Mouse (Mus musculus): ENCODE data around the gene Morn5. TPM values are rescaled to one million over a fixed set of nuclear protein-coding genes. Genes with fewer than 3 reads are reported as not detected.

The Morn5 gene
- total and polyA plus RNA-seq, 2 experiments from 2014 or later, result 1.0 to 4.4 TPM

DNA sequence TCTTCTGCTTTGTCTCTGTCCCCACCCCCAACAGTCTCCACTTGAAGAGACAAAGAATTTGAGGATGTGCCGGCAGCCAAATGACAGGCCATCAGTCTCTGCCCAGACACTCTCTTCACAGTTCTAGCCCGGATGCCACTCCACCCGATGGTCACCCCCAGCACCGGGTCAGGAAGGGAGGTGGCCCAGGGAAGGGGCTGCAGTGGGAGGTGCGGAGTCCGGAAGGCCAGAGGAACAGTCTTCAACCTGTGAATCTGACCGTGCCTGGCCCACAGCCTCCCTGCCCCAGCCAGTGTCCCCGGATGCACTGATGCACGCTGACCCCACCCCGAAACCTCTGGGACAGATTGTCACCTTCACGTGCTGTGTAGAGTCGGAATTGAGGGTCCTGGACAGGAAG, 36.2 kb upstream of the Morn5 start:
- ATAC-seq (no peak), DNase-seq (no peak)
- Histone ChIP-seq H3K4me2 (ENCODE audit: low read depth) (no peak overlapping the region), H3K4me1 (ENCODE audit: insufficient read depth) (0 out of 2 replicates have a peak, but pooled peaks cover 7% of the 10 kb centered on the region), H3K27ac (ENCODE audit: low read depth, low read length) (no peak overlapping the region), H3K9me3 (ENCODE audit: low read length) (no peaks in the 10 kb centered on the region), H3K9ac (no peak overlapping the region), H3K4me3 (ENCODE audit: low read depth, low read length) (no peak overlapping the region), H3K36me3 (ENCODE audit: insufficient read depth) (no peaks in the 10 kb centered on the region), H3K27me3 (ENCODE audit: insufficient read depth, low read length) (no peaks in the 10 kb centered on the region)
- no peak for TF ChIP-seq CTCF (IDR thresholded peaks at IDR 0.05; ENCODE audit: low read depth)
- 66% methylated on average over 12 of the region's 12 CpGs for WGBS

DNA sequence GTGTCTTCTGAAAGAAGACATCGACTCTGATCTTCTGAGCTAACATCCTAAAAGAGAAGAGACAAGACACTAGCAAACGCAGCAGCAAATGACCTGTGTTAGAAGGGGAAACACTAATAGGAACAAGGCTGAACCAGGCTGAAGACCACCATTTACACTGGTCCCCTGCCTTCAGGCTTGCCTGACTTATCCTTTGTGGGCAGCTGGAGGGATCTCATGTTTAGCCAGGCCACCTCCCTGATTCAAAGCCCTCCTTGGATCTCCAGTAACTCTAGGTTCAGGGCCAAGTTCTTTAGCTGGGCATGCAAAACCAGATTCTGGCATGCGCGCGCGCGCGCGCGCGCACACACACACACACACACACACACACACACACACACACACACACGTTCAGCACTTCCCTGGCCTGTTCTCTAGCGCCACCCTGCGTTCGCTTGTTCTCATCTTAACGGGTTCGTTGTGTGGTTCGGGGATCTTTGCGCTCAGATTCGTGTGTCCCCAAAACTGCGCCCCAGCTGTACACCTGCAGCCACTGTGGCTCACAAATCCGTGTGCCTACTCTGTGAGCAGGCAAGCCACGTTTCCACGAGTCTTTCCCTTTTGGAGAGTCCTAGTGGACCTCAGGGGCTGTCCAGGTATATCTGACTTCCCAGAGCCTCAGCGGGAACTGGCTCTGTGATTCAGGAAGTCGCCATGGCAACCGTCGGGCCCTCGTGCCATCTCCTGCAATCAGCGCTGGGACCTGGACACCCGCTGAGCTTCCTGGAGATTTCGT, 27.7 kb upstream of the Morn5 start:
- H3K27me3 ChIP-seq (ENCODE audit: insufficient read depth, low read length), result no peaks in the 10 kb centered on the region
- peak overlapping the region; percentile 52 for H3K4me2 ChIP-seq (ENCODE audit: low read depth)
- DNase-seq (peak; percentile 93), ATAC-seq (peak; percentile 87)
- 9% methylated on average over 32 of the region's 32 CpGs for WGBS
- H3K9me3 ChIP-seq (ENCODE audit: low read length), result no peaks in the 10 kb centered on the region
- peak overlapping the region; percentile 37 for H3K9ac ChIP-seq
- H3K27ac ChIP-seq (ENCODE audit: low read depth, low read length), result no peak overlapping the region
- 0 out of 2 replicates have a peak, but pooled peaks cover 6% of the 10 kb centered on the region for H3K4me1 ChIP-seq (ENCODE audit: insufficient read depth)
- peak; percentile 95 for TF ChIP-seq CTCF (IDR thresholded peaks at IDR 0.05; ENCODE audit: low read depth)
- peak overlapping the region; percentile 27 for H3K4me3 ChIP-seq (ENCODE audit: low read depth, low read length)
- no peaks in the 10 kb centered on the region for H3K36me3 ChIP-seq (ENCODE audit: insufficient read depth)

DNA sequence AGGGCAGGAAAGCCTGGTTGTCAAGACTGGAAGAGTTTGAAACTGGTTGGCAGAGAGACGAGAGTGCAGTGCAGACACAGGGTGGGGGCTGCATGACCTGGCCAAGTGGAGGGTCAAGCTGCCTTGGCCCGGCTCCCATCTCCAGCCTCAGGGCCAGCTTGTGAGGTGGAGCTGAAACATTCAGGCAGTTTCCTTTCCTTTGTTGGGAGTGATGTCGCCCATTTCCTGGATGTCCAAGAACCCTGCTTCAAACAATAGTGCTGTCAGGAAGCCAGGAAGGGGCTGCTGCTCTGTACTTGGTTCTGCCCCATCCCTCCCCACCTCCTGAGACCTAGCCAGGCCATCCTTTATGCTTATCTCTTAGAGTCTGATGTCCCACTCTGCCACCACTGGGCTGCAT, 26.0 kb upstream of the Morn5 start:
- 61% methylated on average over 3 of the region's 3 CpGs for WGBS
- H3K27ac ChIP-seq (ENCODE audit: low read depth, low read length), result no peak overlapping the region
- H3K4me3 ChIP-seq (ENCODE audit: low read depth, low read length), result no peak overlapping the region
- DNase-seq (no peak), ATAC-seq (no peak)
- H3K36me3 ChIP-seq (ENCODE audit: insufficient read depth), result no peaks in the 10 kb centered on the region
- TF ChIP-seq CTCF (IDR thresholded peaks at IDR 0.05; ENCODE audit: low read depth), result no peak
- H3K27me3 ChIP-seq (ENCODE audit: insufficient read depth, low read length), result no peaks in the 10 kb centered on the region
- no peak overlapping the region for H3K9ac ChIP-seq
- no peak overlapping the region for H3K4me2 ChIP-seq (ENCODE audit: low read depth)
- no peaks in the 10 kb centered on the region for H3K9me3 ChIP-seq (ENCODE audit: low read length)
- H3K4me1 ChIP-seq (ENCODE audit: insufficient read depth), result 0 out of 2 replicates have a peak, but pooled peaks cover 6% of the 10 kb centered on the region

GRCm38 (mm10) chr2:36032884-36033283, 16.4 kb upstream of the Morn5 start:
- Histone ChIP-seq H3K9me3 (ENCODE audit: low read length) (0 out of 2 replicates have a peak, but pooled peaks cover 4% of the 10 kb centered on the region), H3K36me3 (ENCODE audit: insufficient read depth) (peaks cover 25% of the 10 kb centered on the region), H3K9ac (no peak overlapping the region), H3K4me3 (ENCODE audit: low read depth, low read length) (no peak overlapping the region), H3K4me1 (ENCODE audit: insufficient read depth) (no peaks in the 10 kb centered on the region), H3K27me3 (ENCODE audit: insufficient read depth, low read length) (no peaks in the 10 kb centered on the region), H3K27ac (ENCODE audit: low read depth, low read length) (no peak overlapping the region), H3K4me2 (ENCODE audit: low read depth) (no peak overlapping the region)
- no peak for DNase-seq
- WGBS, result 87% methylated on average over 7 of the region's 7 CpGs
- TF ChIP-seq CTCF (IDR thresholded peaks at IDR 0.05; ENCODE audit: low read depth), result no peak
- no peak for ATAC-seq

GRCm38 (mm10) chr2:36033966-36034365, 15.3 kb upstream of the Morn5 start:
- DNase-seq (no peak), ATAC-seq (no peak)
- Histone ChIP-seq H3K4me1 (ENCODE audit: insufficient read depth) (no peaks in the 10 kb centered on the region), H3K27me3 (ENCODE audit: insufficient read depth, low read length) (no peaks in the 10 kb centered on the region), H3K4me3 (ENCODE audit: low read depth, low read length) (no peak overlapping the region), H3K27ac (ENCODE audit: low read depth, low read length) (no peak overlapping the region), H3K36me3 (ENCODE audit: insufficient read depth) (peaks cover 31% of the 10 kb centered on the region), H3K4me2 (ENCODE audit: low read depth) (no peak overlapping the region), H3K9ac (no peak overlapping the region), H3K9me3 (ENCODE audit: low read length) (0 out of 2 replicates have a peak, but pooled peaks cover 4% of the 10 kb centered on the region)
- TF ChIP-seq CTCF (IDR thresholded peaks at IDR 0.05; ENCODE audit: low read depth), result no peak
- 75% methylated on average over 7 of the region's 7 CpGs for WGBS

DNA sequence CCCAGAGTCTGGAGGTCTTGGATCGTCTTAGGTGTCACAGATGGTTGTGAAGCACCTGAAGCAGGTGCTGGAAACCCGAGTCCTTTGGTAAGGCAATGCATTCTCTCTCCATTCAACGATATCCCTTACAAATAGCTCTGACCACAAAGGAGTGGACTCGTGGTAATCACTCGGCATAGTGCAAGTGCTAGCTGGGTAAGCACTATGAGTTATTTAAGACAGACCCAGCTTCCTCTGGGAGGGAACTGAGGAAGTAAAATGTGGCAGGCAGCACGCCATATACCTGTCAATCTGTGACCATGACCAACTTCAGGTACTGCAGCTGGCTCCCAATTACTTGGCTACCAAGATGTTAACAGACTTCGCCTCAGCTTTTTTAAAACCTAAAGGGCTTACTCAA, 14.4 kb upstream of the Morn5 start:
- Histone ChIP-seq H3K27ac (ENCODE audit: low read depth, low read length) (no peak overlapping the region), H3K9me3 (ENCODE audit: low read length) (0 out of 2 replicates have a peak, but pooled peaks cover 4% of the 10 kb centered on the region), H3K4me3 (ENCODE audit: low read depth, low read length) (no peak overlapping the region), H3K9ac (no peak overlapping the region), H3K36me3 (ENCODE audit: insufficient read depth) (peaks cover 37% of the 10 kb centered on the region), H3K4me1 (ENCODE audit: insufficient read depth) (no peaks in the 10 kb centered on the region), H3K27me3 (ENCODE audit: insufficient read depth, low read length) (no peaks in the 10 kb centered on the region), H3K4me2 (ENCODE audit: low read depth) (no peak overlapping the region)
- no peak for ATAC-seq
- no peak for DNase-seq
- no peak for TF ChIP-seq CTCF (IDR thresholded peaks at IDR 0.05; ENCODE audit: low read depth)
- 92% methylated on average over 7 of the region's 7 CpGs for WGBS

- 90% methylated on average over 11 of the region's 11 CpGs for WGBS
These were observed 13.7 kb upstream of the Morn5 start for GRCm38 (mm10) chr2:36035413-36036081.

More at GRCm38 (mm10) chr2:36035413-36036081, 13.7 kb upstream of the Morn5 start:
- no peaks in the 10 kb centered on the region for H3K27me3 ChIP-seq (ENCODE audit: insufficient read depth, low read length)
- H3K4me2 ChIP-seq (ENCODE audit: low read depth), result no peak overlapping the region
- H3K4me1 ChIP-seq (ENCODE audit: insufficient read depth), result no peaks in the 10 kb centered on the region
- H3K9me3 ChIP-seq (ENCODE audit: low read length), result 0 out of 2 replicates have a peak, but pooled peaks cover 4% of the 10 kb centered on the region
- no peak for DNase-seq
- no peak overlapping the region for H3K27ac ChIP-seq (ENCODE audit: low read depth, low read length)
- H3K36me3 ChIP-seq (ENCODE audit: insufficient read depth), result peaks cover 37% of the 10 kb centered on the region
- no peak overlapping the region for H3K9ac ChIP-seq
- ATAC-seq, result no peak
- no peak for TF ChIP-seq CTCF (IDR thresholded peaks at IDR 0.05; ENCODE audit: low read depth)
- H3K4me3 ChIP-seq (ENCODE audit: low read depth, low read length), result no peak overlapping the region
